Mouse (Mus musculus): ENCODE data around the gene Foxp1. TPM values are rescaled to one million over a fixed set of nuclear protein-coding genes. Genes with fewer than 3 reads are reported as not detected.

Gene Foxp1
- polyA plus RNA-seq, 1 experiment from 2014 or later, result 65.4 TPM

DNA sequence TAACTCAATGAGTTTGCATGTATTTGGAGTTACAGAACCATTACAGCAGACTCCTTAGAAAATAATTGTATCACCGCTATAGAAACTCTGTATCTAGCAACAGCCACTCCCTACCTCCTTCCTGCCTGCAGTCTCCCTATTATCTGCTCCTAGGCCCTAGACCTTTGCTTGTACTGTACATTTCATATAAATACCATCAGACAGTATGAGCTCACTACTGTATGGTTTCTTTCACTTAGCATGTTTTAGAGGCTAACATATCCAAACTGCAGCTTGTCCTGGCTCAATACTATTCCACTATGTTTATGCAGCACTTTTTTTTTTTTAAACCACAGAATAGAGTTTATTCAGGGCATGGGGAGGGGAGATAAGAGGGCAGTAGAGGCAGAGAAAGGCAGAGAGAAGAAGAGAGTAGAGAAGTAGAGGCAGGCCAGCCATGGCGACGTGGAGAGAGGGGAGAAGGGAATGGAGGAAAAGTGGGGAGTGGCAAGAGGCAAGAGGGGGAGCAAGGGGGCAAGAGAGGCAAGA is 539.1 kb downstream of the Foxp1 start:
- no peak overlapping the region for H3K27ac ChIP-seq (replicated peaks; ENCODE audit: low read depth, low read length)
- H3K27me3 ChIP-seq (ENCODE audit: control insufficient read depth, insufficient read depth, low read length), result no peaks in the 10 kb centered on the region
- ATAC-seq (ENCODE audit: insufficient number of reproducible peaks, low FRiP score, low TSS enrichment, low read depth), result no peak
- no peak for DNase-seq (ENCODE audit: low spot score)
- H3K36me3 ChIP-seq (ENCODE audit: control insufficient read depth, insufficient read depth, low read length), result no peaks in the 10 kb centered on the region
- no peaks in the 10 kb centered on the region for H3K9me3 ChIP-seq (ENCODE audit: control insufficient read depth, low read length)
- H3K4me2 ChIP-seq (ENCODE audit: low read depth, severe bottlenecking), result no peak overlapping the region
- no peak overlapping the region for H3K9ac ChIP-seq (ENCODE audit: low read length)
- no peak overlapping the region for H3K4me3 ChIP-seq (ENCODE audit: low read depth, low read length)
- H3K4me1 ChIP-seq (ENCODE audit: control insufficient read depth, insufficient read depth, low read length), result no peaks in the 10 kb centered on the region
- WGBS, result 97% methylated on average over 3 of the region's 3 CpGs

GRCm38 (mm10) chr6:98981265-98981664 is 541.3 kb downstream of the Foxp1 start:
- Histone ChIP-seq H3K36me3 (ENCODE audit: control insufficient read depth, insufficient read depth, low read length) (no peaks in the 10 kb centered on the region), H3K27ac (replicated peaks; ENCODE audit: low read depth, low read length) (no peak overlapping the region), H3K4me2 (ENCODE audit: low read depth, severe bottlenecking) (no peak overlapping the region), H3K4me1 (ENCODE audit: control insufficient read depth, insufficient read depth, low read length) (no peaks in the 10 kb centered on the region), H3K4me3 (ENCODE audit: low read depth, low read length) (no peak overlapping the region), H3K9me3 (ENCODE audit: control insufficient read depth, low read length) (no peaks in the 10 kb centered on the region), H3K27me3 (ENCODE audit: control insufficient read depth, insufficient read depth, low read length) (no peaks in the 10 kb centered on the region), H3K9ac (ENCODE audit: low read length) (no peak overlapping the region)
- WGBS, result 87% methylated on average over 6 of the region's 6 CpGs
- ATAC-seq (ENCODE audit: insufficient number of reproducible peaks, low FRiP score, low TSS enrichment, low read depth), result no peak
- DNase-seq (ENCODE audit: low spot score), result no peak

DNA sequence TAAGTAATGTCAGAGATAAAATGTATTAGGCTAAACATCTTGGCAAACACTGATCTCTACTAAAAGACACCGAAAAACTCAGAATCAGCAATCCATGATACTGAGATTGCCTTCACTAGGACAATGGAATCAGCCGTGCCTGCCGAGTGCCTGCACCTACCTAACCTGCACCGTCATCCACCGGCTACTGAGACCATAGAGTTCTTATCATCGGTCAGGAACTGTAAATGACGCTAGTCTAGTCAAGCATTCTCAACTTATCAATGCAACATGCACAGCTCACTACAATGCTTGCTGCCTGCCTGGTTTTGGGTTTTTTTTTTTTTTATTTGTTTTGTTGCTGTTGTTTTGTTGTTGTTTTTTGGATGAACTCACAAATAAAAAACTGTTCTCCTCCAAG is 542.1 kb downstream of the Foxp1 start:
- no peaks in the 10 kb centered on the region for H3K27me3 ChIP-seq (ENCODE audit: control insufficient read depth, insufficient read depth, low read length)
- no peaks in the 10 kb centered on the region for H3K4me1 ChIP-seq (ENCODE audit: control insufficient read depth, insufficient read depth, low read length)
- no peak overlapping the region for H3K9ac ChIP-seq (ENCODE audit: low read length)
- no peak overlapping the region for H3K4me3 ChIP-seq (ENCODE audit: low read depth, low read length)
- 93% methylated on average over 7 of the region's 7 CpGs for WGBS
- no peaks in the 10 kb centered on the region for H3K9me3 ChIP-seq (ENCODE audit: control insufficient read depth, low read length)
- DNase-seq (ENCODE audit: low spot score), result no peak
- H3K27ac ChIP-seq (replicated peaks; ENCODE audit: low read depth, low read length), result no peak overlapping the region
- H3K4me2 ChIP-seq (ENCODE audit: low read depth, severe bottlenecking), result no peak overlapping the region
- no peaks in the 10 kb centered on the region for H3K36me3 ChIP-seq (ENCODE audit: control insufficient read depth, insufficient read depth, low read length)
- ATAC-seq (ENCODE audit: insufficient number of reproducible peaks, low FRiP score, low TSS enrichment, low read depth), result no peak

GRCm38 (mm10) chr6:98980001-98980400 is 542.5 kb downstream of the Foxp1 start:
- Histone ChIP-seq H3K4me1 (ENCODE audit: control insufficient read depth, insufficient read depth, low read length) (no peaks in the 10 kb centered on the region), H3K9ac (ENCODE audit: low read length) (no peak overlapping the region), H3K27ac (replicated peaks; ENCODE audit: low read depth, low read length) (no peak overlapping the region), H3K4me3 (ENCODE audit: low read depth, low read length) (no peak overlapping the region), H3K4me2 (ENCODE audit: low read depth, severe bottlenecking) (no peak overlapping the region), H3K27me3 (ENCODE audit: control insufficient read depth, insufficient read depth, low read length) (no peaks in the 10 kb centered on the region), H3K36me3 (ENCODE audit: control insufficient read depth, insufficient read depth, low read length) (no peaks in the 10 kb centered on the region), H3K9me3 (ENCODE audit: control insufficient read depth, low read length) (no peaks in the 10 kb centered on the region)
- DNase-seq (ENCODE audit: low spot score) (no peak), ATAC-seq (ENCODE audit: insufficient number of reproducible peaks, low FRiP score, low TSS enrichment, low read depth) (no peak)
- WGBS, result 94% methylated on average over 7 of the region's 7 CpGs

GRCm38 (mm10) chr6:98977806-98978205 is 544.7 kb downstream of the Foxp1 start:
- Histone ChIP-seq H3K4me2 (ENCODE audit: low read depth, severe bottlenecking) (no peak overlapping the region), H3K9ac (ENCODE audit: low read length) (no peak overlapping the region), H3K4me1 (ENCODE audit: control insufficient read depth, insufficient read depth, low read length) (no peaks in the 10 kb centered on the region), H3K27ac (replicated peaks; ENCODE audit: low read depth, low read length) (no peak overlapping the region), H3K36me3 (ENCODE audit: control insufficient read depth, insufficient read depth, low read length) (no peaks in the 10 kb centered on the region), H3K27me3 (ENCODE audit: control insufficient read depth, insufficient read depth, low read length) (no peaks in the 10 kb centered on the region), H3K9me3 (ENCODE audit: control insufficient read depth, low read length) (no peaks in the 10 kb centered on the region; the same call in 1 of the 2 replicates), H3K4me3 (ENCODE audit: low read depth, low read length) (no peak overlapping the region)
- ATAC-seq (ENCODE audit: insufficient number of reproducible peaks, low FRiP score, low TSS enrichment, low read depth) (no peak), DNase-seq (ENCODE audit: low spot score) (no peak)
- WGBS, result 93% methylated on average over 4 of the region's 4 CpGs

DNA sequence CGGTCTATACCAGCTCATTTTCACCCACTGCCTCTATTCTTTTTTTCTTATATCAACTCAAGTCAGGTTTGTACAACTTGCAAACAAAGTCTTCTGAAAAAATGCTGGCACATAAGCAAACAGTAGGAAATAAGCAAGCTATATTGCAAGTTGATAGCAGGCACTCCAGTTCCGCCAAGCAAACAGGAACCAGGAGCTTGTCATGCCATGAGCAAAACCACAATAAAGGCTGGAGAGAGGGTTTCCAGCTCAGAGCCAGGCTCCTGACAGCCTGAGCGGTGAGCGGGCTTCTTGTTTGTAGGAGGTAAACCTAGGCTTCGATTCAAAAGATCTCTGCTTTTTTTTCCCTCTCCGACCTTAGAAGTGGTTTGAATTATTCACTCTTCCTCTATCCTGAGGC is 546.6 kb downstream of the Foxp1 start:
- WGBS, result 93% methylated on average over 6 of the region's 6 CpGs
- H3K4me1 ChIP-seq (ENCODE audit: control insufficient read depth, insufficient read depth, low read length), result peaks cover 2% of the 10 kb centered on the region; the same call in 1 of the 2 replicates
- H3K9me3 ChIP-seq (ENCODE audit: control insufficient read depth, low read length), result no peaks in the 10 kb centered on the region; the same call in 1 of the 2 replicates
- DNase-seq (ENCODE audit: low spot score) (no peak), ATAC-seq (ENCODE audit: insufficient number of reproducible peaks, low FRiP score, low TSS enrichment, low read depth) (no peak)
- no peak overlapping the region for H3K4me2 ChIP-seq (ENCODE audit: low read depth, severe bottlenecking)
- H3K36me3 ChIP-seq (ENCODE audit: control insufficient read depth, insufficient read depth, low read length), result no peaks in the 10 kb centered on the region
- H3K27me3 ChIP-seq (ENCODE audit: control insufficient read depth, insufficient read depth, low read length), result no peaks in the 10 kb centered on the region
- no peak overlapping the region for H3K9ac ChIP-seq (ENCODE audit: low read length)
- H3K4me3 ChIP-seq (ENCODE audit: low read depth, low read length), result no peak overlapping the region
- H3K27ac ChIP-seq (replicated peaks; ENCODE audit: low read depth, low read length), result no peak overlapping the region

GRCm38 (mm10) chr6:98973433-98973832 is 549.1 kb downstream of the Foxp1 start:
- no peaks in the 10 kb centered on the region for H3K27me3 ChIP-seq (ENCODE audit: control insufficient read depth, insufficient read depth, low read length)
- H3K4me2 ChIP-seq (ENCODE audit: low read depth, severe bottlenecking), result no peak overlapping the region
- no peak for ATAC-seq (ENCODE audit: insufficient number of reproducible peaks, low FRiP score, low TSS enrichment, low read depth)
- no peak overlapping the region for H3K27ac ChIP-seq (replicated peaks; ENCODE audit: low read depth, low read length)
- 77% methylated on average over 5 of the region's 5 CpGs for WGBS
- peaks cover 4% of the 10 kb centered on the region; the same call in 1 of the 2 replicates for H3K4me1 ChIP-seq (ENCODE audit: control insufficient read depth, insufficient read depth, low read length)
- DNase-seq (ENCODE audit: low spot score), result no peak
- H3K36me3 ChIP-seq (ENCODE audit: control insufficient read depth, insufficient read depth, low read length), result no peaks in the 10 kb centered on the region
- no peaks in the 10 kb centered on the region; the same call in 1 of the 2 replicates for H3K9me3 ChIP-seq (ENCODE audit: control insufficient read depth, low read length)
- H3K4me3 ChIP-seq (ENCODE audit: low read depth, low read length), result no peak overlapping the region
- H3K9ac ChIP-seq (ENCODE audit: low read length), result no peak overlapping the region

DNA sequence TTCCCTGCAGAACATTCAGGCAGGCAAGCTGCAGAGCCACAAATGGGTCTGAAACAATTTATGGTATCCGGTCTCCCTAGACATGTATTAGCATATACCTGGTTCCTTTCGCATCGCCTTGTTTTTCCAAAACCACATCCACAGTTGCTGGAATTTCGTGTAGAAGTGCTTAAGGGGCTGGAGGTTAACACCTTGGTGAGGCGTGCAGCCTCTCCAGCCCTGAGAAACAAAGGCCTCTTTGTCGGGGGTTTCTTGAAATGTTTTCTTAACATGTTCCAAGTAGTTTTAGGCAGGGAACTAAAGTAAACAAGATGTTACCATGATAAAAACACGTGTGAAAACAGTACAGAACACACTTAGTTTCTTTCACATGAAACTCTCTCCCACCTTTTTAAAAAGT is 550.1 kb downstream of the Foxp1 start:
- Histone ChIP-seq H3K27ac (replicated peaks; ENCODE audit: low read depth, low read length) (peak overlapping the region; percentile 8; the same call in 1 of the 2 replicates), H3K27me3 (ENCODE audit: control insufficient read depth, insufficient read depth, low read length) (no peaks in the 10 kb centered on the region), H3K4me1 (ENCODE audit: control insufficient read depth, insufficient read depth, low read length) (peaks cover 4% of the 10 kb centered on the region; the same call in 1 of the 2 replicates), H3K9me3 (ENCODE audit: control insufficient read depth, low read length) (no peaks in the 10 kb centered on the region; the same call in 1 of the 2 replicates), H3K4me2 (ENCODE audit: low read depth, severe bottlenecking) (no peak overlapping the region), H3K4me3 (ENCODE audit: low read depth, low read length) (no peak overlapping the region), H3K9ac (ENCODE audit: low read length) (no peak overlapping the region), H3K36me3 (ENCODE audit: control insufficient read depth, insufficient read depth, low read length) (no peaks in the 10 kb centered on the region)
- DNase-seq (ENCODE audit: low spot score) (peak; percentile 36), ATAC-seq (ENCODE audit: insufficient number of reproducible peaks, low FRiP score, low TSS enrichment, low read depth) (no peak)
- WGBS, result 47% methylated on average over 7 of the region's 7 CpGs

- H3K9ac ChIP-seq (ENCODE audit: low read length), result no peak overlapping the region
- ATAC-seq (ENCODE audit: insufficient number of reproducible peaks, low FRiP score, low TSS enrichment, low read depth) (no peak), DNase-seq (ENCODE audit: low spot score) (no peak)
- no peaks in the 10 kb centered on the region for H3K36me3 ChIP-seq (ENCODE audit: control insufficient read depth, insufficient read depth, low read length)
- no peak overlapping the region for H3K27ac ChIP-seq (replicated peaks; ENCODE audit: low read depth, low read length)
- H3K4me1 ChIP-seq (ENCODE audit: control insufficient read depth, insufficient read depth, low read length), result no peaks in the 10 kb centered on the region
- no peak overlapping the region for H3K4me3 ChIP-seq (ENCODE audit: low read depth, low read length)
- H3K9me3 ChIP-seq (ENCODE audit: control insufficient read depth, low read length), result no peaks in the 10 kb centered on the region
- WGBS, result 92% methylated on average over 6 of the region's 6 CpGs
- no peak overlapping the region for H3K4me2 ChIP-seq (ENCODE audit: low read depth, severe bottlenecking)
- H3K27me3 ChIP-seq (ENCODE audit: control insufficient read depth, insufficient read depth, low read length), result no peaks in the 10 kb centered on the region
Observed at GRCm38 (mm10) chr6:98959333-98959732, 563.2 kb downstream of the Foxp1 start.

Measured in limb, embryonic 11.5 days (tissue).